Mouse (Mus musculus) yolk sac, embryonic 10.5 days (tissue): ENCODE data around the gene Mindy4b-ps.

Experiments used
- DNase-seq: peaks from one replicate; pipeline ENCODE4 v3.0.0-alpha.2; 2017; ENCODE audit warnings: low spot score

The Mindy4b-ps gene

DNA sequence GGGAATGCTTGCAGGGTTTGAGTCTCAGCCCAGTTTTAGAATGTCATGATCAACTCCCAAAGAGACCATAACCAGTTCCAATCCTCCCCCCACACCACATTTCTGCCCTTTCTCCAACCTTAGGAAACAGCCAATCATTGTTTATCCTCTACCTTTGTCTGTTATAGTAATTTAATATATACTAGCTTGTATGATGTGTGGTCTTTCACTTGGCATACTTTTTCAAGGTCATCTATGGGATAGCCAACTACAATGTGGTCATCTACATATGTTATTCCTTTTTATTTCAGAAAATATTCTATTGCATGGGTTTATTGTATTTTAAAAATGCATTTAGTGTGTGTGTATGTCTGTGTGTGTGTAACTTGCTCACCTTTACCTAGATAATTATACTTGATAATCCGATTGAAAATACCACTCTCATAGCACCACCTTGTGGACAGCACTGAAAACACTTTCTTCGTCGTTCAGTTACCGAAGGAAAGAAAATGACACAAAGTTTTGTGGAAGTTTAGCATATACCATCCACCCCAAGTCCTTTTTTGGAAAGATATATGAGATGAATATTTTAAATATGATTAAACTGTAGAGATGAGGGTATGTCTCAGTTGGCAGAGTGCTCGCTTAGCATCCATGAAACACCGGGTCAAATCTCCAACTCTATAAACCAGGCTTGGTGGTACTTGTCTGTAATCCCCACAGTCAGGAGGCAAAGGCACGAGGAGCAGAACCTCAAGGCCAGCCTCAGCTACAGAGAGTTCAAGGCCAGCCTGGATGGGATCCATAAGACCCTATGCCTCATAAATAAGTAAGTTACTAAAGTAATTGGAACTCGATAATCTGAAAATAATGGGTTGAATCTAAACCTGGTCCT lies 37.7 kb downstream of the Mindy4b-ps start:
- DNase-seq = no peak

- DNase-seq = no peak
Observed at GRCm38 (mm10) chr3:58783602-58784218, 38.4 kb downstream of the Mindy4b-ps start.

GRCm38 (mm10) chr3:58756429-58756828 lies 65.7 kb downstream of the Mindy4b-ps start:
- DNase-seq = no peak

- DNase-seq = no peak
Observed at GRCm38 (mm10) chr3:58755769-58756168, 66.3 kb downstream of the Mindy4b-ps start.

- no peak for DNase-seq
Observed at GRCm38 (mm10) chr3:58754361-58754760, 67.8 kb downstream of the Mindy4b-ps start.

DNA sequence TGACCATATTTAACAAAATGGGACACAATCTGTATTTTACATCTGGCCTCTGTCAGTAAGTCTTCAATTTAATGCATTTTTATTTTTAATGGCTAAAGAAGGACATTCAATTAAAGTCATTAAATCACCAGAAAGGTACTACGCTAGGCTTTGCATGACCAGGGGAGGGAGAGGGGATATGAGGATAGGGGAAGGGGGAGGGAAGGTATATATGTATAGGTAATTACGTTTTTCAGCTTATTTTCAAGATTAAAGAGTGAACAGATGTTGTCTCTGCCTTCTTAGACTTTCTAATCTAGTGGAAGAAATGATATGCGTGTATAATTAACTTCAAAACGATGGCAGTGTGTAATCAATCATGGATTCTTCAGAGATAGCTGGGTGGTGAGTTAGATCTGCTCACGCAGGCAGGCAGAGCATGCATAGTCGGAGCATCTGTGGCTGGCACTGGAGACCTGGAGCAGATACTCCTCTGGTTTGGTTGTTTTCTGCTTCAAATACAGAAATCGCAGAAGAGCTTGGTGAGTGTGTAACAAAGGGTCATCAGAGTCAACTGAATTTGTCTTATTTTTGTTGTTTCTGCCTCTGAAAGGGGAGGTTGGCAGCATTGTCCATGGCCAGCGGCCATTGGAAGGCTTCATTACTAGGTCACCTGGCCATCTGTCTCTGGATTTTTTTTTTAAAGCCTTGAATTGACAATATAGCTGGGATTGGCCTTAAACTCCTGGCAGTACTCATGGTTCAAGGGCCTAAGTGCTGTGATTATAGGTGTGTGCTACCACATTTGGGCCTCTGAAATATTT lies 70.1 kb downstream of the Mindy4b-ps start:
- no peak for DNase-seq

- DNase-seq = no peak
Observed at GRCm38 (mm10) chr3:58748724-58749123, 73.4 kb downstream of the Mindy4b-ps start.

GRCm38 (mm10) chr3:58747924-58748323 lies 74.2 kb downstream of the Mindy4b-ps start:
- no peak for DNase-seq

GRCm38 (mm10) chr3:58739536-58739935 lies 82.6 kb downstream of the Mindy4b-ps start:
- no peak for DNase-seq
